Mouse (Mus musculus): ENCODE data around the gene Minpp1. TPM values are rescaled to one million over a fixed set of nuclear protein-coding genes. Genes with fewer than 3 reads are reported as not detected.

The Minpp1 gene
- total and polyA plus RNA-seq, 3 experiments = 176 to 256 TPM; not detected in 1

DNA sequence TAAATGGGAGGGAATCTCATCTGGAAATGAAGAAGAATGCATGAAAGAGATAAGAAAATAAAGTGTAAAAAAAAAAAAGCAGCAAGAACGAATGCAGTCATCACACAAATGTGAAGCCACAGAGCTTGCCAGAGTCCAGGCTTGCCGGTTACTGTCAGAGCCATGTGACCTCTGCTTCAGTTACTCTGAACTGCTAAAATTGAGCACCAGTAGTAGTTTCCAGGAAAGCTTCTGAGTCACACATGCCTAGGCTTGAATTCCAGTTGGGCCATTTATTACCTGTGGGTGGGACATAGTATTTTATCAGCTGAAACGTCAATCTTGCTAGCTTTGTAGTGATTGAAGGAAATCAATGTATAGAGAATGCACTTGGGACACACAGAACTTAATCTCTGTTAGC is 61.8 kb downstream of the Minpp1 start:
- Histone ChIP-seq H3K4me1 (ENCODE audit: control insufficient read depth in 1 of 2, insufficient read depth in 2 of 2, low read length in 2 of 2) (no peaks in the 10 kb centered on the region), H3K9me3 (replicated peaks; ENCODE audit: insufficient read depth, low read length) (no peaks in the 10 kb centered on the region), H3K36me3 (ENCODE audit: control insufficient read depth in 1 of 2, insufficient read depth in 2 of 2, low read length in 2 of 2) (no peaks in the 10 kb centered on the region), H3K27me3 (ENCODE audit: control insufficient read depth in 1 of 2, insufficient read depth in 2 of 2, low read length in 2 of 2) (peaks cover 0 to 1% of the 10 kb centered on the region in 2 experiments; a peak in 2 of 4 replicates), H3K4me3 (ENCODE audit: control insufficient read depth in 1 of 2, insufficient read depth in 1 of 2, low read depth in 2 of 2, low read length in 2 of 2) (no peak overlapping the region), H3K9ac (ENCODE audit: control insufficient read depth, low read depth, low read length, poor library complexity, severe bottlenecking) (no peak overlapping the region), H3K79me2 (ENCODE audit: control insufficient read depth, insufficient read depth, low read length, poor library complexity) (no peaks in the 10 kb centered on the region), H3K27ac (ENCODE audit: control insufficient read depth, low read depth, low read length) (no peak overlapping the region)
- no peak for DNase-seq (ENCODE audit: low read depth, low spot score)
- no peak for TF ChIP-seq UBTF (IDR thresholded peaks at IDR 0.05; ENCODE audit: borderline replicate concordance, insufficient read depth, low read depth, low read length)
- TF ChIP-seq JUND (IDR thresholded peaks at IDR 0.05; ENCODE audit: low read depth, low read length) = no peak
- TF ChIP-seq NELFE (IDR thresholded peaks at IDR 0.05; ENCODE audit: low read depth, low read length) = no peak
- no peak for TF ChIP-seq MAFK (IDR thresholded peaks at IDR 0.05; ENCODE audit: borderline replicate concordance, low read depth, low read length)
- TF ChIP-seq MYB (IDR thresholded peaks at IDR 0.05; ENCODE audit: low read depth, low read length) = no peak
- no peak for TF ChIP-seq HCFC1 (IDR thresholded peaks at IDR 0.05; ENCODE audit: low read depth, low read length)
- no peak for TF ChIP-seq CHD1 (IDR thresholded peaks at IDR 0.05; ENCODE audit: low read depth, low read length)

DNA sequence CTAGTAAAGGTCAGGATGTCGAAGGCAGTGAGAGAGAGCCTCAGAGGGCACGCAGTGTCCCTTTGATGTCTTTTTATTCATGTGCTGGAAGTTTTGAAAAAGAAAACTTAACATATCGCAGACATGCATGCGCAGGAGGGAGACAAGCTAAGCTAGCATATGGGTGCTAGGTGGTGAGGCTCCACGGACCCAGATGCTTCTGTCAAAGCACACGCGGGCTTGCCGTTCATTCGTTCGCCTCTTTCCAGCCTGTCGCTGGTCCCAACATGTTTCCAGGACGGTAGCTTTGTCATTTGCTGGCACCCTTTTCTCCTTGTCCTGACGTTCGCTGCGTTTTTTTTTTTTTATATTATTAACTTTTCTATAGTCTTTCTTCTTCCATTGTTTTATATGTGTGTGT is 62.6 kb downstream of the Minpp1 start:
- no peak for DNase-seq (ENCODE audit: low read depth, low spot score)
- TF ChIP-seq ZMIZ1 (IDR thresholded peaks at IDR 0.05; ENCODE audit: low read depth, low read length) (no peak), MYC (IDR thresholded peaks at IDR 0.05; ENCODE audit: low read depth, low read length) (no peak), UBTF (IDR thresholded peaks at IDR 0.05; ENCODE audit: borderline replicate concordance, insufficient read depth, low read depth, low read length) (no peak), NELFE (IDR thresholded peaks at IDR 0.05; ENCODE audit: low read depth, low read length) (no peak), MEF2A (IDR thresholded peaks at IDR 0.05; ENCODE audit: extremely low read depth, insufficient replicate concordance, low read depth, low read length, poor library complexity, severe bottlenecking) (no peak), TAL1 (IDR thresholded peaks at IDR 0.05; ENCODE audit: low read length) (no peak), RAD21 (IDR thresholded peaks at IDR 0.05; ENCODE audit: low read depth, low read length) (no peak), MYB (IDR thresholded peaks at IDR 0.05; ENCODE audit: low read depth, low read length) (no peak), SMC3 (IDR thresholded peaks at IDR 0.05; ENCODE audit: low read depth, low read length) (no peak), GABPA (IDR thresholded peaks at IDR 0.05; ENCODE audit: low read depth, low read length) (no peak), POLR2AphosphoS5 (IDR thresholded peaks at IDR 0.05; ENCODE audit: borderline replicate concordance, low read depth, low read length) (no peak), ZC3H11A (IDR thresholded peaks at IDR 0.05; ENCODE audit: low read depth, low read length) (no peak), TCF12 (IDR thresholded peaks at IDR 0.05; ENCODE audit: low read depth, low read length) (no peak), ELF1 (IDR thresholded peaks at IDR 0.05; ENCODE audit: low read depth, low read length) (no peak), CHD1 (IDR thresholded peaks at IDR 0.05; ENCODE audit: low read depth, low read length) (no peak), BHLHE40 (IDR thresholded peaks at IDR 0.05; ENCODE audit: borderline replicate concordance, low read depth, low read length) (no peak), GATA1 (IDR thresholded peaks at IDR 0.05; ENCODE audit: low read depth, low read length) (no peak), POLR2A (IDR thresholded peaks at IDR 0.05; ENCODE audit: control insufficient read depth in 1 of 2, insufficient read depth in 1 of 2, low read depth in 1 of 2, low read length in 2 of 2, poor library complexity in 1 of 2) (no peak)
- no peaks in the 10 kb centered on the region for H3K79me2 ChIP-seq (ENCODE audit: control insufficient read depth, insufficient read depth, low read length, poor library complexity)
- no peak overlapping the region for H3K4me3 ChIP-seq (ENCODE audit: control insufficient read depth in 1 of 2, insufficient read depth in 1 of 2, low read depth in 2 of 2, low read length in 2 of 2)
- H3K27ac ChIP-seq (ENCODE audit: control insufficient read depth, low read depth, low read length) = no peak overlapping the region
- no peaks in the 10 kb centered on the region for H3K36me3 ChIP-seq (ENCODE audit: control insufficient read depth in 1 of 2, insufficient read depth in 2 of 2, low read length in 2 of 2)
- H3K9me3 ChIP-seq (replicated peaks; ENCODE audit: insufficient read depth, low read length) = no peaks in the 10 kb centered on the region
- H3K9ac ChIP-seq (ENCODE audit: control insufficient read depth, low read depth, low read length, poor library complexity, severe bottlenecking) = no peak overlapping the region
- H3K27me3 ChIP-seq (ENCODE audit: control insufficient read depth in 1 of 2, insufficient read depth in 2 of 2, low read length in 2 of 2) = peaks cover 0 to 1% of the 10 kb centered on the region in 2 experiments; a peak in 2 of 4 replicates
- no peaks in the 10 kb centered on the region for H3K4me1 ChIP-seq (ENCODE audit: control insufficient read depth in 1 of 2, insufficient read depth in 2 of 2, low read length in 2 of 2)

Measured in MEL (cell line).